Mouse (Mus musculus) lung, embryonic 16.5 days (tissue): Measurements from ENCODE around the gene Celf6. TPM values are rescaled to one million over a fixed set of nuclear protein-coding genes. Genes with fewer than 3 reads are reported as not detected.

Source experiments
- ATAC-seq: fragments of 200-750 bp; cut with Nextera tagmentation; 2 replicates; pipeline ENCODE4 v1.8.0; 2017; ENCODE audit warnings: low read depth, mild to moderate bottlenecking, moderate library complexity
- H3K27ac ChIP-seq: fragments of 300-500 bp; sonication (generic); 2 replicates; pipeline ENCODE4 v1.5.1; 2014; ENCODE audit warnings: mild to moderate bottlenecking, control low read depth, low read length
- H3K27me3 ChIP-seq: fragments of 300-500 bp; sonication (generic); 2 replicates; pipeline ENCODE4 v1.6.1; 2014; ENCODE audit warnings: low read depth, low read length, mixed read lengths; ENCODE audit not compliant: control insufficient read depth, insufficient read depth
- H3K36me3 ChIP-seq: fragments of 300-500 bp; sonication (generic); 2 replicates; pipeline ENCODE4 v1.6.1; 2014; ENCODE audit warnings: low read length; ENCODE audit not compliant: control insufficient read depth, insufficient read depth
- H3K4me1 ChIP-seq: fragments of 300-500 bp; sonication (generic); replicated peaks from 2 replicates; pipeline ENCODE4 v1.6.1; 2014; ENCODE audit warnings: low read length, mixed read lengths; ENCODE audit not compliant: control insufficient read depth, insufficient read depth
- H3K4me2 ChIP-seq: fragments of 300-500 bp; sonication (generic); 2 replicates; pipeline ENCODE4 v1.6.1; 2014; ENCODE audit warnings: low read depth, low read length, control low read depth
- H3K4me3 ChIP-seq: fragments of 300-500 bp; sonication (generic); 2 replicates; pipeline ENCODE4 v1.5.1; 2014; ENCODE audit warnings: mild to moderate bottlenecking, low read length, control low read depth
- H3K9ac ChIP-seq: fragments of 300-500 bp; sonication (generic); 2 replicates; pipeline ENCODE4 v1.6.1; 2014; ENCODE audit warnings: low read length, control low read depth
- H3K9me3 ChIP-seq: fragments of 300-500 bp; sonication (generic); 2 replicates; pipeline ENCODE4 v1.6.1; 2016; ENCODE audit warnings: low read length; ENCODE audit not compliant: control insufficient read depth
- WGBS: fragments of 180-500 bp; shearing (Covaris S2); extraction: QIAGEN DNeasy Blood & Tissue Kit; methylation state at CpG from one replicate; pipeline ENCODE4 v1.1.7; 2014; 5-methylcytosine and 5-hydroxymethylcytosine counted together
- polyA plus RNA-seq: library from polyadenylated mRNA; unstranded; fragments of >200 nt; fragmentation: Nextera tagmentation; extraction: Ambion mirVana; gene quantifications from 2 replicates; pipeline ENCODE4 v1.2.1, GENCODE M21; 2015

The Celf6 gene
- polyA plus RNA-seq, 1 experiment from 2014 or later = 0.43 TPM

DNA sequence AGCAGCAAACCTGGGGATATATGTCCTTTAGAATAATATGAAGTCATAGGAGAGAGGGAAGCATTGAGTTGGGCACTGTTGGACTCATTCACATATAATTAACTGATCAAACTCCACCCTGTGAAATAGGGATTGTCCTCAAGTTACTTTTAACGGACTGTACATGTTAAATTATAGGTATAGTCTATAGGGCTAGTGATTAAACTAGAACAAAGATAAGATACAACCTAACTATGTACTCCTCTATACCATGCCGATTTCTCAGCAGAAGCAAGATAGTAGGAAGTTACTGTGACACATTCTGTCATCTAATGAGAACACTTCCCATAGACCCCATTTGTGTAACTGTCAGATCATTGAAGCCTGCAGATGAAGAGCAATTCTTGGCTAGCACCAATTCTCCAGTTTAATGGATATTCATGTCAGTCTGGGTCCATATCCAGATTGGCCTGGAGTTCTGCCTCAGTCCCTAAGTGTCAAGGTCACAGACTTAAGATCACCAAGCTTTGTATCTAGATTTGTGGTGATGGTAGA, 76.8 kb downstream of the Celf6 start:
- WGBS = 82% methylated on average over 2 of the region's 2 CpGs
- peaks cover 6% of the 10 kb centered on the region for H3K36me3 ChIP-seq
- H3K4me1 ChIP-seq = peaks cover 21% of the 10 kb centered on the region
- H3K27ac ChIP-seq = no peak overlapping the region
- no peak overlapping the region for H3K4me2 ChIP-seq
- no peaks in the 10 kb centered on the region for H3K27me3 ChIP-seq
- H3K9ac ChIP-seq = no peak overlapping the region
- H3K4me3 ChIP-seq = no peak overlapping the region
- no peaks in the 10 kb centered on the region for H3K9me3 ChIP-seq
- ATAC-seq = no peak

- H3K27me3 ChIP-seq = no peaks in the 10 kb centered on the region
- ATAC-seq = peak; percentile 92
- H3K9ac ChIP-seq = peak within 1 kb of the TSS; percentile 88
- H3K27ac ChIP-seq = peak within 1 kb of the TSS; percentile 97
- no peaks in the 10 kb centered on the region for H3K9me3 ChIP-seq
- H3K4me2 ChIP-seq = peak within 1 kb of the TSS; percentile 79
- peak within 1 kb of the TSS; percentile 93 for H3K4me3 ChIP-seq
- H3K36me3 ChIP-seq = no peaks in the 10 kb centered on the region
- WGBS = under 1% methylated on average over 44 of the region's 46 CpGs
- peaks cover 34% of the 10 kb centered on the region for H3K4me1 ChIP-seq
Measured at GRCm38 (mm10) chr9:59655958-59656634, 78.4 kb downstream of the Celf6 start, which contains the start of gene Pkm. Pkm (plus strand) TSS chr9:59656368.

Other genes with a start within 250 kb of the Celf6 start
- 14.8 and 15.7 TPM in 2 replicates for gene Bbs4, start 224.4 kb upstream of the Celf6 start, polyA plus RNA-seq
- gene Arih1, start 91.3 kb upstream of the Celf6 start, polyA plus RNA-seq = 12.4 TPM in 2 replicates
- 69.3 and 72.7 TPM in 2 replicates for gene Hexa, start 38.4 kb upstream of the Celf6 start, polyA plus RNA-seq
- not detected in 2 replicates for gene Tmem202, start 38.1 kb upstream of the Celf6 start, polyA plus RNA-seq
- 22.6 and 23.7 TPM in 2 replicates for gene Parp6, start 39.4 kb downstream of the Celf6 start, polyA plus RNA-seq
- gene Pkm, start 78.5 kb downstream of the Celf6 start, polyA plus RNA-seq = 1,125 and 1,193 TPM in 2 replicates
- gene Gramd2, start 102.2 kb downstream of the Celf6 start, polyA plus RNA-seq = 11.0 and 13.2 TPM in 2 replicates
- 9.1 and 9.9 TPM in 2 replicates for gene Senp8, start 172.8 kb downstream of the Celf6 start, polyA plus RNA-seq
- gene Myo9a, start 173.0 kb downstream of the Celf6 start, polyA plus RNA-seq = 12.3 and 12.6 TPM in 2 replicates